ENCODE assay signal across 8 mouse cellular contexts in genomic region chr10:128909567-128910028, GRCm38 (mm10). TPM values are rescaled to one million over a fixed set of nuclear protein-coding genes. Genes with fewer than 3 reads are reported as not detected.
A peak's percentile ranks its signal among the peaks of the same experiment; 100 is the strongest.
DNase-seq lines count a peak whose midpoint lies in the region; ATAC-seq and TF ChIP-seq lines count a peak whose summit lies in the region.

No protein-coding gene starts in this region.

- peak; percentile 75 for ATAC-seq in hindbrain, embryonic 14.5 days (ENCODE audit: low FRiP score)

- H3K27ac ChIP-seq in gastrocnemius, adult 2 months = peak overlapping the region; percentile 99
- H3K27ac ChIP-seq in hindbrain, embryonic 14.5 days = peak overlapping the region; percentile 15
- peak overlapping the region; percentile 90 for H3K27ac ChIP-seq in left cerebral cortex, adult 2 months

- peak overlapping the region; percentile 64 for H3K9ac ChIP-seq in hindbrain, embryonic 14.5 days

- peak; percentile 88 for DNase-seq in adipocyte (ENCODE audit: low spot score)
- DNase-seq in cerebellum, postnatal 36 days = peak; percentile 49 to 63
- peak; percentile 96 for DNase-seq in gastrocnemius, adult 2 months
- no peak for DNase-seq in hindbrain, embryonic 14.5 days (ENCODE audit: low spot score)
- DNase-seq in left cerebral cortex, adult 2 months (ENCODE audit: extremely low spot score in 1 of 2, low spot score in 2 of 2) = peak; percentile 63 to 77
- DNase-seq in lung, postnatal 4 days = peak; percentile 86 to 94
- DNase-seq in retina, postnatal 7 days (ENCODE audit: low read depth, low spot score) = peak; percentile 77
- no peak for DNase-seq in spleen, adult 12 weeks (ENCODE audit: low spot score)

- H3K36me3 ChIP-seq in hindbrain, embryonic 14.5 days (replicated peaks; ENCODE audit: control insufficient read depth, insufficient read depth) = peaks cover 3% of the 10 kb centered on the region; the same call in 1 of the 2 replicates

- H3K4me2 ChIP-seq in hindbrain, embryonic 14.5 days (replicated peaks) = peak overlapping the region; percentile 81

- no peaks in the 10 kb centered on the region for H3K9me3 ChIP-seq in hindbrain, embryonic 14.5 days (ENCODE audit: control insufficient read depth, low read length)

- 0 out of 2 replicates have a peak, but pooled peaks cover 9% of the 10 kb centered on the region for H3K27me3 ChIP-seq in hindbrain, embryonic 14.5 days (ENCODE audit: control insufficient read depth, insufficient read depth, low read length)

- intact Hi-C loops in gastrocnemius, adult 2 months (cut with DNase I) = loop anchor here (5.0 kb wide), 1 partner anchor 38 kb away; no protein-coding TSS in a partner anchor
- intact Hi-C loops in left cerebral cortex, adult 2 months (cut with DNase I) = loop anchor here (5.0 kb wide), 1 partner anchor 68 kb away; no protein-coding TSS in a partner anchor

- WGBS in hindbrain, embryonic 14.5 days = 0% methylated on average over 30 of the region's 41 CpGs

- peak overlapping the region; percentile 100 for H3K4me3 ChIP-seq in gastrocnemius, adult 2 months
- H3K4me3 ChIP-seq in hindbrain, embryonic 14.5 days (replicated peaks; ENCODE audit: low read length) = peak overlapping the region; percentile 53
- peak overlapping the region; percentile 61 for H3K4me3 ChIP-seq in left cerebral cortex, adult 2 months

- H3K4me1 ChIP-seq in hindbrain, embryonic 14.5 days (replicated peaks; ENCODE audit: control insufficient read depth, insufficient read depth, low read length) = peaks cover 6% of the 10 kb centered on the region; the same call in 1 of the 2 replicates

- TF ChIP-seq CTCF in gastrocnemius, adult 2 months (IDR thresholded peaks at IDR 0.05) = no peak
- no peak for TF ChIP-seq CTCF in left cerebral cortex, adult 2 months (IDR thresholded peaks at IDR 0.05)

RNA-seq across cellular contexts. Expression of gene Cd63, which starts 8.8 kb away (rescaled TPM):
- total RNA-seq in gastrocnemius, adult 2 months (2021) = 100 to 1,000 TPM; 124 to 132 TPM
- 215 and 239 TPM in 2 replicates for polyA plus RNA-seq in hindbrain, embryonic 14.5 days (2014; fragmentation: Nextera tagmentation; extraction: Ambion mirVana)
- total RNA-seq in left cerebral cortex, adult 2 months (2021) = 10 to 100 TPM; 63.7 to 73.3 TPM

RNA-seq across cellular contexts. Expression of gene Rdh5, which starts 13.1 kb away (rescaled TPM):
- total RNA-seq in gastrocnemius, adult 2 months (2021) = 1 to 10 TPM; 5.1 to 5.2 TPM
- 17.6 and 20.4 TPM in 2 replicates for polyA plus RNA-seq in hindbrain, embryonic 14.5 days (2014; fragmentation: Nextera tagmentation; extraction: Ambion mirVana)
- total RNA-seq in left cerebral cortex, adult 2 months (2021) = 1 to 10 TPM; 6.5 to 7.4 TPM

RNA-seq across cellular contexts. Expression of gene Bloc1s1, which starts 14.2 kb away (rescaled TPM):
- 100 to 1,000 TPM; 137 to 169 TPM for total RNA-seq in gastrocnemius, adult 2 months (2021)
- 228 and 269 TPM in 2 replicates for polyA plus RNA-seq in hindbrain, embryonic 14.5 days (2014; fragmentation: Nextera tagmentation; extraction: Ambion mirVana)
- 10 to 100 TPM; 78.8 to 80.8 TPM for total RNA-seq in left cerebral cortex, adult 2 months (2021)

RNA-seq across cellular contexts. Expression of gene Gdf11, which starts 18.1 kb away (rescaled TPM):
- total RNA-seq in gastrocnemius, adult 2 months (2021) = 1 to 10 TPM; 4.8 to 5.2 TPM
- 5.9 and 6.7 TPM in 2 replicates for polyA plus RNA-seq in hindbrain, embryonic 14.5 days (2014; fragmentation: Nextera tagmentation; extraction: Ambion mirVana)
- total RNA-seq in left cerebral cortex, adult 2 months (2021) = 10 to 100 TPM; 13.1 to 15.3 TPM

RNA-seq across cellular contexts. Expression of gene Itga7, which starts 24.0 kb away (rescaled TPM):
- total RNA-seq in gastrocnemius, adult 2 months (2021) = 10 to 100 TPM; 58.4 to 72.9 TPM
- polyA plus RNA-seq in hindbrain, embryonic 14.5 days (2014; fragmentation: Nextera tagmentation; extraction: Ambion mirVana) = 6.2 and 7.2 TPM in 2 replicates
- 10 to 100 TPM; 13.2 to 16.3 TPM for total RNA-seq in left cerebral cortex, adult 2 months (2021)

Comparison
In these comparisons a context has a peak if more than half of its experiments do, and no peak if none do; other contexts are left out.
1. DNase-seq: peak in adipocyte (single experiment), cerebellum, postnatal 36 days (2 of 2), gastrocnemius, adult 2 months (single experiment), left cerebral cortex, adult 2 months (2 of 2), lung, postnatal 4 days (2 of 2) and retina, postnatal 7 days (single experiment); none in hindbrain, embryonic 14.5 days (single experiment) and spleen, adult 12 weeks (single experiment).
2. H3K27ac ChIP-seq: peak in every context shown above with its lines; median percentile 99 in gastrocnemius, adult 2 months; 90 in left cerebral cortex, adult 2 months; 15 in hindbrain, embryonic 14.5 days.
3. Peak in every context shown above with its lines, with median percentiles within 50 percentile points of each other: H3K4me3 ChIP-seq.